Mouse (Mus musculus) intestine, postnatal 0 days (tissue): ENCODE results near the gene Scmh1. TPM values are rescaled to one million over a fixed set of nuclear protein-coding genes. Genes with fewer than 3 reads are reported as not detected.

Experiments
- ATAC-seq: fragments of 200-750 bp; cut with Nextera tagmentation; 2 replicates; pipeline ENCODE4 v1.8.0; 2017; ENCODE audit warnings: mild to moderate bottlenecking, moderate TSS enrichment, moderate library complexity
- H3K27ac ChIP-seq: fragments of 300-500 bp; sonication (generic); 2 replicates; pipeline ENCODE4 v1.5.1; 2014; ENCODE audit warnings: mild to moderate bottlenecking, low read depth, low read length, moderate library complexity
- H3K27me3 ChIP-seq: fragments of 300-500 bp; sonication (generic); replicated peaks from 2 replicates; pipeline ENCODE4 v1.6.1; 2014; ENCODE audit warnings: low read length, mixed read lengths; ENCODE audit not compliant: control insufficient read depth, insufficient read depth
- H3K36me3 ChIP-seq: fragments of 300-500 bp; sonication (generic); 2 replicates; pipeline ENCODE4 v1.6.1; 2014; ENCODE audit warnings: mild to moderate bottlenecking, moderate library complexity; ENCODE audit not compliant: control insufficient read depth, insufficient read depth
- H3K4me1 ChIP-seq: fragments of 300-500 bp; sonication (generic); replicated peaks from 2 replicates; pipeline ENCODE4 v1.6.1; 2014; ENCODE audit warnings: antibody characterized with exemption, low read length, mixed read lengths; ENCODE audit not compliant: control insufficient read depth, insufficient read depth
- H3K4me2 ChIP-seq: fragments of 300-500 bp; sonication (generic); replicated peaks from 2 replicates; pipeline ENCODE4 v1.6.1; 2014; ENCODE audit warnings: low read depth, mild to moderate bottlenecking, moderate library complexity
- H3K4me3 ChIP-seq: fragments of 300-500 bp; sonication (generic); 2 replicates; pipeline ENCODE4 v1.5.1; 2014; ENCODE audit warnings: low read depth, low read length
- H3K9ac ChIP-seq: fragments of 300-500 bp; sonication (generic); 2 replicates; pipeline ENCODE4 v1.6.1; 2014; ENCODE audit warnings: mild to moderate bottlenecking, low read depth, low read length
- H3K9me3 ChIP-seq: fragments of 300-500 bp; sonication (generic); 2 replicates; pipeline ENCODE4 v1.6.1; 2016; ENCODE audit warnings: mixed run types; ENCODE audit not compliant: control insufficient read depth
- CTCF ChIP-seq: sonication (generic); IDR thresholded peaks from 2 replicates; pipeline ENCODE4 v1.5.1; 2016; ENCODE audit warnings: low read depth, mild to moderate bottlenecking, control low read depth, antibody characterized with exemption, moderate library complexity
- WGBS: fragments of 180-500 bp; shearing (Covaris S2); extraction: QIAGEN DNeasy Blood & Tissue Kit; methylation state at CpG from one replicate; pipeline ENCODE4 v1.1.7; 2014; 5-methylcytosine and 5-hydroxymethylcytosine counted together
- polyA plus RNA-seq: library from polyadenylated mRNA; unstranded; fragments of >200 nt; fragmentation: Nextera tagmentation; extraction: Ambion mirVana; gene quantifications from 2 replicates; pipeline ENCODE4 v1.2.1, GENCODE M21; 2015

The Scmh1 gene
- polyA plus RNA-seq, 1 experiment from 2014 or later: 21.8 TPM

DNA sequence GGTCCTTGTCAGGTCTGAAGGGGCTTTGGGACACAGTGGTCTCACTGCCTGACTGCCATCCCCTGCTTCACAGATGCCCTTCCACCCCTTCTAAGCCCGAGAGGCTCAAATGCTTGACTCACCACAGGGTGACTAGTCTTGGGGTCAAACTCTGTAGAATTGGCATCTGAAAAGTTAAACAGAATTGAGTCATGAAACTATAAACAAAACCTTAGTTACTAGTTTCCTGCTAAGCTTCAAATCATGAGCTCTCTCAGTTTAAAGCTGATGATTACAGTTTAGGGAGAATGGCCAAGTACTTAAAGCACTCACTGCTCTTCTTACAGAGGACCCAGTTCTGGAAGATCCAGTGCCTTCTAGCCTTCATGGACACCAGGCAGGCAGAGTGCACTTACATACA, 139.8 kb downstream of the Scmh1 start:
- Histone ChIP-seq H3K9ac (no peak overlapping the region), H3K27me3 (no peaks in the 10 kb centered on the region), H3K4me2 (no peak overlapping the region), H3K9me3 (no peaks in the 10 kb centered on the region), H3K36me3 (peaks cover 79% of the 10 kb centered on the region), H3K27ac (no peak overlapping the region), H3K4me3 (no peak overlapping the region), H3K4me1 (no peaks in the 10 kb centered on the region)
- WGBS: 81% methylated on average over 1 of the region's 1 CpGs
- ATAC-seq: no peak
- no peak for TF ChIP-seq CTCF

GRCm38 (mm10) chr4:120556592-120556991, 151.5 kb downstream of the Scmh1 start:
- ATAC-seq: no peak
- no peaks in the 10 kb centered on the region for H3K4me1 ChIP-seq
- no peak overlapping the region for H3K4me3 ChIP-seq
- H3K27me3 ChIP-seq: no peaks in the 10 kb centered on the region
- 88% methylated on average over 6 of the region's 6 CpGs for WGBS
- no peak overlapping the region for H3K9ac ChIP-seq
- H3K4me2 ChIP-seq: no peak overlapping the region
- H3K9me3 ChIP-seq: no peaks in the 10 kb centered on the region
- no peak overlapping the region for H3K27ac ChIP-seq
- peaks cover 37% of the 10 kb centered on the region for H3K36me3 ChIP-seq
- no peak for TF ChIP-seq CTCF

DNA sequence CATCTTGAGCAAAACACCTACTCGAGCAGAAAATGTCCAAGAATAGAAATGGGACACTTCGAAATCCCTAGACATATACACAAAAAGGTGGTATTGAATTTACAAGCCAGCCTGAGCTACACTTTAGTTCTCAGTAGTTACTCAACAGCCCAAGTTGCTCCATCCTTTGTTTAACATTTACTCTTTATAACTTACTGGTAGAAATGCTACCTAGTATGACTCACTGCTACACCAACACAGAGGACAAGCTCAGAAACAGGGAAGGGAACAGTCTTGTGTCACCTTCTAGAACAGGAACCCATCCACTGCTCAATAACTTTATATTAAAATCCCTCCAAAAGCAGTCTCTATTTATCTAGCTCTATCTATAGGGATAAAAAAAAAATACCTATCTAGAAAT, 160.6 kb downstream of the Scmh1 start:
- no peak overlapping the region for H3K4me2 ChIP-seq
- no peak overlapping the region for H3K27ac ChIP-seq
- no peak overlapping the region for H3K9ac ChIP-seq
- 83% methylated on average over 2 of the region's 2 CpGs for WGBS
- H3K4me1 ChIP-seq: 0 out of 2 replicates have a peak, but pooled peaks cover 7% of the 10 kb centered on the region
- no peak for ATAC-seq
- no peak for TF ChIP-seq CTCF
- H3K36me3 ChIP-seq: peaks cover 25% of the 10 kb centered on the region
- H3K4me3 ChIP-seq: no peak overlapping the region
- H3K27me3 ChIP-seq: no peaks in the 10 kb centered on the region
- no peaks in the 10 kb centered on the region for H3K9me3 ChIP-seq

- no peak for ATAC-seq
- Histone ChIP-seq H3K9me3 (no peaks in the 10 kb centered on the region), H3K4me1 (peaks cover 13% of the 10 kb centered on the region; the same call in 1 of the 2 replicates), H3K4me3 (0 out of 2 replicates have a peak overlapping the region, but pooled peaks have one; percentile 17), H3K27me3 (no peaks in the 10 kb centered on the region), H3K27ac (peak overlapping the region; percentile 35), H3K4me2 (peak overlapping the region; percentile 89), H3K9ac (peak overlapping the region; percentile 4; the same call in 1 of the 2 replicates), H3K36me3 (0 out of 2 replicates have a peak, but pooled peaks cover 12% of the 10 kb centered on the region)
- WGBS: 36% methylated on average over 5 of the region's 5 CpGs
- TF ChIP-seq CTCF: no peak
These were observed 162.9 kb downstream of the Scmh1 start for GRCm38 (mm10) chr4:120568005-120568404.

- no peak for ATAC-seq
- no peak for TF ChIP-seq CTCF
- Histone ChIP-seq H3K27ac (no peak overlapping the region), H3K36me3 (0 out of 2 replicates have a peak, but pooled peaks cover 12% of the 10 kb centered on the region), H3K27me3 (no peaks in the 10 kb centered on the region), H3K9ac (peak overlapping the region; percentile 67; the same call in 1 of the 2 replicates), H3K4me1 (peaks cover 13% of the 10 kb centered on the region; the same call in 1 of the 2 replicates), H3K4me3 (peak overlapping the region; percentile 54), H3K9me3 (no peaks in the 10 kb centered on the region), H3K4me2 (peak overlapping the region; percentile 89)
- WGBS: 5% methylated on average over 4 of the region's 4 CpGs
These were observed 163.9 kb downstream of the Scmh1 start for GRCm38 (mm10) chr4:120569025-120569424.

- TF ChIP-seq CTCF: no peak
- ATAC-seq: peak; percentile 97
- H3K27ac ChIP-seq: peak within 1 kb of the TSS; percentile 88
- H3K9me3 ChIP-seq: no peaks in the 10 kb centered on the region
- under 1% methylated on average over 91 of the region's 97 CpGs for WGBS
- H3K9ac ChIP-seq: peak within 1 kb of the TSS; percentile 67
- H3K36me3 ChIP-seq: 0 out of 2 replicates have a peak, but pooled peaks cover 6% of the 10 kb centered on the region
- H3K4me3 ChIP-seq: peak within 1 kb of the TSS; percentile 54
- no peaks in the 10 kb centered on the region for H3K27me3 ChIP-seq
- peaks cover 13% of the 10 kb centered on the region; the same call in 1 of the 2 replicates for H3K4me1 ChIP-seq
- peak within 1 kb of the TSS; percentile 89 for H3K4me2 ChIP-seq
These were observed 164.7 kb downstream of the Scmh1 start, which contains the start of gene Ctps for GRCm38 (mm10) chr4:120569486-120570437. TSS of gene Ctps (minus strand) at chr4:120570276.
